Mouse (Mus musculus): ENCODE results near the gene Spib. TPM values are rescaled to one million over a fixed set of nuclear protein-coding genes. Genes with fewer than 3 reads are reported as not detected.

Gene Spib
- polyA plus RNA-seq, 1 experiment from 2014 or later: 0.85 TPM

- ATAC-seq (ENCODE audit: insufficient read depth): no peak
- no peak overlapping the region for H3K4me3 ChIP-seq (replicated peaks)
- H3K27me3 ChIP-seq: no peaks in the 10 kb centered on the region
- no peak overlapping the region for H3K4me2 ChIP-seq
- no peak overlapping the region for H3K9ac ChIP-seq
- no peaks in the 10 kb centered on the region for H3K9me3 ChIP-seq (replicated peaks)
- peaks cover 79% of the 10 kb centered on the region for H3K36me3 ChIP-seq (replicated peaks)
- whole genome bisulfite sequencing (ENCODE audit: insufficient replicate concordance): 81% methylated on average over 19 of the region's 19 CpGs
- 0 out of 2 replicates have a peak, but pooled peaks cover 4% of the 10 kb centered on the region for H3K4me1 ChIP-seq (replicated peaks)
- no peak overlapping the region for H3K27ac ChIP-seq (replicated peaks)
These were observed 3.0 kb upstream of the Spib start for GRCm38 (mm10) chr7:44534656-44535441.

GRCm38 (mm10) chr7:44534242-44534641, 2.4 kb upstream of the Spib start:
- Histone ChIP-seq H3K4me3 (replicated peaks) (no peak overlapping the region), H3K9me3 (replicated peaks) (no peaks in the 10 kb centered on the region), H3K4me2 (no peak overlapping the region), H3K36me3 (replicated peaks) (peaks cover 72% of the 10 kb centered on the region), H3K27ac (replicated peaks) (no peak overlapping the region), H3K27me3 (peaks cover 4% of the 10 kb centered on the region; the same call in 1 of the 2 replicates), H3K9ac (no peak overlapping the region), H3K4me1 (replicated peaks) (0 out of 2 replicates have a peak, but pooled peaks cover 4% of the 10 kb centered on the region)
- WGBS (ENCODE audit: insufficient replicate concordance): 78% methylated on average over 13 of the region's 13 CpGs
- no peak for ATAC-seq (ENCODE audit: insufficient read depth)

- H3K4me3 ChIP-seq (replicated peaks): no peak overlapping the region
- H3K9me3 ChIP-seq (replicated peaks): no peaks in the 10 kb centered on the region
- ATAC-seq (ENCODE audit: insufficient read depth): no peak
- no peak overlapping the region for H3K4me2 ChIP-seq
- 89% methylated on average over 12 of the region's 12 CpGs for WGBS (ENCODE audit: insufficient replicate concordance)
- 0 out of 2 replicates have a peak, but pooled peaks cover 5% of the 10 kb centered on the region for H3K4me1 ChIP-seq (replicated peaks)
- peaks cover 10% of the 10 kb centered on the region for H3K27me3 ChIP-seq
- H3K36me3 ChIP-seq (replicated peaks): peaks cover 67% of the 10 kb centered on the region
- no peak overlapping the region for H3K9ac ChIP-seq
- H3K27ac ChIP-seq (replicated peaks): no peak overlapping the region
These were observed 1.8 kb upstream of the Spib start for GRCm38 (mm10) chr7:44533746-44534045.

GRCm38 (mm10) chr7:44532918-44533745, 1.3 kb upstream of the Spib start:
- Histone ChIP-seq H3K4me2 (no peak overlapping the region), H3K27me3 (peaks cover 15% of the 10 kb centered on the region), H3K27ac (replicated peaks) (no peak overlapping the region), H3K36me3 (replicated peaks) (peaks cover 61% of the 10 kb centered on the region), H3K9ac (no peak overlapping the region), H3K9me3 (replicated peaks) (no peaks in the 10 kb centered on the region), H3K4me3 (replicated peaks) (no peak overlapping the region), H3K4me1 (replicated peaks) (peaks cover 10% of the 10 kb centered on the region)
- WGBS (ENCODE audit: insufficient replicate concordance): 76% methylated on average over 29 of the region's 29 CpGs
- ATAC-seq (ENCODE audit: insufficient read depth): no peak

- H3K27ac ChIP-seq (replicated peaks): no peak overlapping the region
- peaks cover 42% of the 10 kb centered on the region for H3K36me3 ChIP-seq (replicated peaks)
- H3K4me2 ChIP-seq: no peak overlapping the region
- no peaks in the 10 kb centered on the region for H3K9me3 ChIP-seq (replicated peaks)
- no peak overlapping the region for H3K4me3 ChIP-seq (replicated peaks)
- ATAC-seq (ENCODE audit: insufficient read depth): no peak
- H3K9ac ChIP-seq: no peak overlapping the region
- H3K4me1 ChIP-seq (replicated peaks): peaks cover 19% of the 10 kb centered on the region
- peaks cover 26% of the 10 kb centered on the region for H3K27me3 ChIP-seq
- 23% methylated on average over 5 of the region's 5 CpGs for WGBS (ENCODE audit: insufficient replicate concordance)
These were observed 664 bp downstream of the Spib start for GRCm38 (mm10) chr7:44531207-44531606.

GRCm38 (mm10) chr7:44530507-44530906, 1.4 kb downstream of the Spib start:
- H3K9ac ChIP-seq: no peak overlapping the region
- no peaks in the 10 kb centered on the region for H3K9me3 ChIP-seq (replicated peaks)
- no peak overlapping the region for H3K27ac ChIP-seq (replicated peaks)
- 57% methylated on average over 3 of the region's 3 CpGs for WGBS (ENCODE audit: insufficient replicate concordance)
- no peak overlapping the region for H3K4me2 ChIP-seq
- H3K4me3 ChIP-seq (replicated peaks): no peak overlapping the region
- peaks cover 19% of the 10 kb centered on the region for H3K4me1 ChIP-seq (replicated peaks)
- H3K36me3 ChIP-seq (replicated peaks): peaks cover 35% of the 10 kb centered on the region
- no peak for ATAC-seq (ENCODE audit: insufficient read depth)
- peaks cover 33% of the 10 kb centered on the region for H3K27me3 ChIP-seq

- Histone ChIP-seq H3K4me3 (replicated peaks) (no peak overlapping the region), H3K4me2 (no peak overlapping the region), H3K36me3 (replicated peaks) (peaks cover 25% of the 10 kb centered on the region), H3K4me1 (replicated peaks) (peaks cover 19% of the 10 kb centered on the region), H3K9me3 (replicated peaks) (no peaks in the 10 kb centered on the region), H3K27me3 (peaks cover 43% of the 10 kb centered on the region), H3K27ac (replicated peaks) (no peak overlapping the region), H3K9ac (no peak overlapping the region)
- 66% methylated on average over 5 of the region's 5 CpGs for WGBS (ENCODE audit: insufficient replicate concordance)
- ATAC-seq (ENCODE audit: insufficient read depth): no peak
These were observed 2.4 kb downstream of the Spib start for GRCm38 (mm10) chr7:44529518-44529917.

- peaks cover 7% of the 10 kb centered on the region; the same call in 1 of the 2 replicates for H3K36me3 ChIP-seq (replicated peaks)
- H3K4me2 ChIP-seq: peak overlapping the region; percentile 90
- peaks cover 17% of the 10 kb centered on the region for H3K4me1 ChIP-seq (replicated peaks)
- peak overlapping the region; percentile 56 for H3K4me3 ChIP-seq (replicated peaks)
- 4% methylated on average over 40 of the region's 40 CpGs for WGBS (ENCODE audit: insufficient replicate concordance)
- H3K9ac ChIP-seq: peak overlapping the region; percentile 54; the same call in 1 of the 2 replicates
- peaks cover 61% of the 10 kb centered on the region for H3K27me3 ChIP-seq
- no peaks in the 10 kb centered on the region for H3K9me3 ChIP-seq (replicated peaks)
- peak; percentile 55 for ATAC-seq (ENCODE audit: insufficient read depth)
- H3K27ac ChIP-seq (replicated peaks): no peak overlapping the region; the same call in 1 of the 2 replicates
These were observed 4.1 kb downstream of the Spib start for GRCm38 (mm10) chr7:44527483-44528398.

GRCm38 (mm10) chr7:44526414-44527154, 5.3 kb downstream of the Spib start:
- no peaks in the 10 kb centered on the region for H3K36me3 ChIP-seq (replicated peaks)
- no peak for ATAC-seq (ENCODE audit: insufficient read depth)
- H3K4me1 ChIP-seq (replicated peaks): peaks cover 19% of the 10 kb centered on the region
- no peak overlapping the region for H3K27ac ChIP-seq (replicated peaks)
- H3K27me3 ChIP-seq: peaks cover 72% of the 10 kb centered on the region
- H3K4me3 ChIP-seq (replicated peaks): no peak overlapping the region
- H3K9ac ChIP-seq: no peak overlapping the region
- H3K4me2 ChIP-seq: no peak overlapping the region
- WGBS (ENCODE audit: insufficient replicate concordance): 78% methylated on average over 14 of the region's 14 CpGs
- H3K9me3 ChIP-seq (replicated peaks): no peaks in the 10 kb centered on the region

- H3K4me2 ChIP-seq: no peak overlapping the region
These were observed 6.6 kb downstream of the Spib start for GRCm38 (mm10) chr7:44525126-44525832.

More at GRCm38 (mm10) chr7:44525126-44525832, 6.6 kb downstream of the Spib start:
- Histone ChIP-seq H3K36me3 (replicated peaks) (no peaks in the 10 kb centered on the region), H3K4me3 (replicated peaks) (no peak overlapping the region), H3K27me3 (peaks cover 83% of the 10 kb centered on the region), H3K9ac (no peak overlapping the region), H3K9me3 (replicated peaks) (no peaks in the 10 kb centered on the region), H3K27ac (replicated peaks) (no peak overlapping the region), H3K4me1 (replicated peaks) (peaks cover 21% of the 10 kb centered on the region)
- 14% methylated on average over 22 of the region's 22 CpGs for WGBS (ENCODE audit: insufficient replicate concordance)
- no peak for ATAC-seq (ENCODE audit: insufficient read depth)

Measured in liver, embryonic 15.5 days (tissue).